Mouse (Mus musculus) stomach, embryonic 16.5 days (tissue): ENCODE results near the gene Col13a1. TPM values are rescaled to one million over a fixed set of nuclear protein-coding genes. Genes with fewer than 3 reads are reported as not detected.

Experiments
- ATAC-seq: fragments of 200-750 bp; cut with Nextera tagmentation; 2 replicates; pipeline ENCODE4 v1.8.0; 2017; ENCODE audit warnings: moderate number of reproducible peaks, moderate TSS enrichment; ENCODE audit not compliant: insufficient read depth, low FRiP score
- H3K27ac ChIP-seq: fragments of 300-500 bp; sonication (generic); 2 replicates; pipeline ENCODE4 v1.5.1; 2014; ENCODE audit warnings: low read length
- H3K27me3 ChIP-seq: fragments of 300-500 bp; sonication (generic); 2 replicates; pipeline ENCODE4 v1.6.1; 2014; ENCODE audit warnings: low read length, control low read depth, mixed read lengths; ENCODE audit not compliant: control insufficient read depth, insufficient read depth
- H3K36me3 ChIP-seq: fragments of 300-500 bp; sonication (generic); 2 replicates; pipeline ENCODE4 v1.6.1; 2014; ENCODE audit warnings: low read length; ENCODE audit not compliant: control insufficient read depth, insufficient read depth
- H3K4me1 ChIP-seq: fragments of 300-500 bp; sonication (generic); 2 replicates; pipeline ENCODE4 v1.6.1; 2014; ENCODE audit warnings: low read length, control low read depth, mixed read lengths; ENCODE audit not compliant: control insufficient read depth, insufficient read depth
- H3K4me2 ChIP-seq: fragments of 300-500 bp; sonication (generic); 2 replicates; pipeline ENCODE4 v1.6.1; 2014; ENCODE audit warnings: low read depth, low read length, mixed read lengths
- H3K4me3 ChIP-seq: fragments of 300-500 bp; sonication (generic); replicated peaks from 2 replicates; pipeline ENCODE4 v1.5.1; 2014; ENCODE audit warnings: mild to moderate bottlenecking, low read length
- H3K9ac ChIP-seq: fragments of 300-500 bp; sonication (generic); 2 replicates; pipeline ENCODE4 v1.6.1; 2014; ENCODE audit warnings: low read length
- H3K9me3 ChIP-seq: fragments of 300-500 bp; sonication (generic); replicated peaks from 2 replicates; pipeline ENCODE4 v1.6.1; 2016; ENCODE audit warnings: low read length, control low read depth; ENCODE audit not compliant: control insufficient read depth
- WGBS: fragments of 180-500 bp; shearing (Covaris S2); extraction: QIAGEN DNeasy Blood & Tissue Kit; methylation state at CpG from one replicate; pipeline ENCODE4 v1.1.7; 2014; 5-methylcytosine and 5-hydroxymethylcytosine counted together
- polyA plus RNA-seq: library from polyadenylated mRNA; unstranded; fragments of >200 nt; fragmentation: Nextera tagmentation; extraction: Ambion mirVana; gene quantifications from 2 replicates; pipeline ENCODE4 v1.2.1, GENCODE M21; 2015

The Col13a1 gene
- polyA plus RNA-seq, 1 experiment from 2014 or later, result 4.0 TPM

DNA sequence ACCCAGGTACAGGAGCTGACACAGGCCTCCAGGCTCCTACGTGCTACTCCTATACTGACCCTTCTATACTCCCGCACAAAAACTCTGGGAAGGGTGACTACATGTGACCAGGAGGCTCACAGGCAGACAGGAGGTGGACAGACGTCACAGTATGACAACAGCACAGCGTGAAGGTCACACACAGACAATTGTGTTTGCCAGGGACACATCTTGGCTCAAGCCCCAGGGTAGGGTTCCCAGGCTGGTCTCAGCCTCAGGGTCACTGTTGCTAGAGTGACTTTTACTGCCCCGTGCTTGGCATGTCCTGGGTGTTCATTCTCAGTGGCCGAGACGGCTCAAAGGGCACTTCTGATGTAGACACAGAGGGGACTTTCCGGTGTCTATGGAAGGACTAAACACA is 126.1 kb downstream of the Col13a1 start:
- H3K9me3 ChIP-seq, result no peaks in the 10 kb centered on the region
- H3K4me3 ChIP-seq, result no peak overlapping the region
- H3K4me1 ChIP-seq, result 0 out of 2 replicates have a peak, but pooled peaks cover 3% of the 10 kb centered on the region
- no peak overlapping the region for H3K27ac ChIP-seq
- no peaks in the 10 kb centered on the region for H3K27me3 ChIP-seq
- no peak for ATAC-seq
- WGBS, result 87% methylated on average over 8 of the region's 8 CpGs
- H3K36me3 ChIP-seq, result no peaks in the 10 kb centered on the region
- H3K9ac ChIP-seq, result no peak overlapping the region
- no peak overlapping the region for H3K4me2 ChIP-seq

DNA sequence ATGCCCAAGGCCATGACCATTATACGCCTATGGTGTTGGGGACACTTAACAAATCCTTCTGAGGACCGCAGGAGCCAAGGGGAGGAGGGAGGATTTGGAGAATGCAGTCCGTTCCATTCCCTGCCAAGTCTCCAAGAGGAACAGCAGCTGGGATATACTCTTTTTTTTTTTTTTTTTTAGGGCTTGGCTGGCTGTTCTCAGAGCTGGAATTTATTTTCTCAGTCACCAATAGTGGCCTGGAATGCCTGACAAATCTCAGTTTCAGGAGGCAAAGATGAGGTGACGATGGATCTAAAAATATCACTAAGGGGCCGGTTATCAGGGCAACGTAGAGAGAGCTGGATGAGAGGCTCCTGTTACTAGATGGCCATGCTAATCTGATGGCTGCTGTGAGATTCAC is 130.4 kb downstream of the Col13a1 start:
- H3K4me3 ChIP-seq, result no peak overlapping the region
- peak overlapping the region; percentile 54 for H3K27ac ChIP-seq
- 0 out of 2 replicates have a peak, but pooled peaks cover 3% of the 10 kb centered on the region for H3K4me1 ChIP-seq
- no peak overlapping the region for H3K4me2 ChIP-seq
- H3K36me3 ChIP-seq, result no peaks in the 10 kb centered on the region
- H3K27me3 ChIP-seq, result no peaks in the 10 kb centered on the region
- 52% methylated on average over 6 of the region's 6 CpGs for WGBS
- no peaks in the 10 kb centered on the region for H3K9me3 ChIP-seq
- H3K9ac ChIP-seq, result no peak overlapping the region
- ATAC-seq, result peak; percentile 38; the same call in 1 of the 2 replicates

DNA sequence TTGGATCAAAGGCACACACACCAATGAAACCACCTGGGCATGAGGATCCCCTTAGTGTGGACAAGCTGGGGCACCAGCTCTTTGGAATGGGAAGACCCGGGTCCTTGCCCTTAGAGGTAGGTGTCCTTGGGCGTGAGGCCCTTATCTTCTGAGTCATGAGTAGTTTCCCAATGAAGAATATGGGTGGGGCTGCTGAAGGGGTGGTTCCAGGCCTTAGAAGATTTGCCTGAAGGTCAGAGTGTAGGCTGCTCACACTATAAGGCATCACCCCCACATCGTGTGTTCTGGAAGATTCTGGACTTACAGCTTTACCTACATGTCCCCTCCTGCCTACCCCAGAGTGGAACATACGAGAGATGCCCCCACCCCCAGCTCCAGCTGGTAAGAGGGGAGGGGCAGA is 133.4 kb downstream of the Col13a1 start:
- no peak overlapping the region for H3K4me3 ChIP-seq
- no peaks in the 10 kb centered on the region for H3K27me3 ChIP-seq
- ATAC-seq, result no peak
- H3K9me3 ChIP-seq, result no peaks in the 10 kb centered on the region
- H3K4me1 ChIP-seq, result 0 out of 2 replicates have a peak, but pooled peaks cover 3% of the 10 kb centered on the region
- H3K36me3 ChIP-seq, result no peaks in the 10 kb centered on the region
- H3K9ac ChIP-seq, result no peak overlapping the region
- no peak overlapping the region for H3K4me2 ChIP-seq
- 68% methylated on average over 4 of the region's 4 CpGs for WGBS
- no peak overlapping the region for H3K27ac ChIP-seq

DNA sequence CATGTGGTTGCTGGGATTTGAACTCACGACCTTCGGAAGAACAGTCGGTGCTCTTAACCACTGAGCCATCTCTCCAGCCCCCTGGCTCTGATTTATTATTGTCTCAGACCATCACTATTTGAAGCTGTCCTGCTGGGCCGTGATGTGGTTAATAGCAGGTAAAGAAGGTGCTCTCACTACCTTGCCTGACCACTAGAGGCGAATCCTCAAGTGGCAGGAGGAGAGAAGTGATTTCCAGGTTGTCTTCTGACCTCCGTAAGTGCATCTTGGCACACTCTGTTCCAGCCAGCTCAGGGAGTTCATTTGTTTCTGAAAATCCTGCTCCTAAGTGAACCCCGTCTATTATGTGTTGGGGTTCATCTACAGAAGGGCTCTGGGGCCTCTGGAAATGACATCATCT is 134.4 kb downstream of the Col13a1 start:
- Histone ChIP-seq H3K4me3 (no peak overlapping the region), H3K9me3 (no peaks in the 10 kb centered on the region), H3K27ac (no peak overlapping the region), H3K9ac (no peak overlapping the region), H3K4me2 (no peak overlapping the region), H3K27me3 (no peaks in the 10 kb centered on the region), H3K36me3 (no peaks in the 10 kb centered on the region), H3K4me1 (0 out of 2 replicates have a peak, but pooled peaks cover 2% of the 10 kb centered on the region)
- WGBS, result 67% methylated on average over 7 of the region's 7 CpGs
- no peak for ATAC-seq

DNA sequence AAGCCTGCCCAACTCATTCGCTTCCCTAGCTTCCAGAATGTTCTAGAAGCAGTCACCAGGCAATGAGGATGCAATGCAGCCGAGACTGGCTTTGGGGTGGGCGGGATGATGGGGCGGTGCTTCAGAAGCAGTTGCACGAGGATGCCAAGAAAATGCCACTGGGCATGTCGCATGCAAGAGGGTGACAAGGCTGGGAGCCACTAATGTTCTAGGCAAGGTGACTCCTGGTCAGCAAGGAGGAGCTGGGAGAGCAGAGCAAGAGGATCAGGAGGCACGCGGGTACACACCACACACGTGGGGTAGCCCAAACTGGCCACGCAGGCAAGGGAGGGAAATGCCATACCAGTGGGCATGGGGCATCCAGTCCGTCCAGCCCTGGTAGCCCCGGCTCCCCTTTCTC is 136.6 kb downstream of the Col13a1 start:
- no peak overlapping the region for H3K4me2 ChIP-seq
- no peaks in the 10 kb centered on the region for H3K27me3 ChIP-seq
- no peak overlapping the region for H3K4me3 ChIP-seq
- ATAC-seq, result no peak
- H3K9ac ChIP-seq, result no peak overlapping the region
- no peaks in the 10 kb centered on the region for H3K4me1 ChIP-seq
- no peaks in the 10 kb centered on the region for H3K9me3 ChIP-seq
- no peak overlapping the region for H3K27ac ChIP-seq
- no peaks in the 10 kb centered on the region for H3K36me3 ChIP-seq
- 84% methylated on average over 12 of the region's 12 CpGs for WGBS

DNA sequence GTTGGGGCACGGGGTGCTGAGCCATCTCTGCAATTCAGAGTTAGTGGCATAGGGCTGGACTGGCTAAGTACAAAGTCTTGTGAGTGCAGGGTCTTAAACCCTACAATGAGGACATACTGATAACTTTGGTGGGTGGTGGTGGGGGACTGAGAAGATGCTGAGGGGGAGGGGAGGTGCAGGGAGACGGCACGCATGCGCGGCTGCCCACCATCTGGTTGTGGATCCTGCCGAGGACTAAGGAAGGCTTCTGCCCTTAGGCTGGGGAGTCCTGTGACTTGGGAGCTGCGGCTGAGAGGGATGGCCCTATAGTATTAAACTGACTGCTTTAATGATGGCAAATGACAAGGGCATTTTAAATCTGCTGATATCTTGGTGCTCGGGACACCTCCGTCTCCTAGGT is 139.6 kb downstream of the Col13a1 start:
- no peaks in the 10 kb centered on the region for H3K27me3 ChIP-seq
- no peak overlapping the region for H3K4me3 ChIP-seq
- H3K27ac ChIP-seq, result no peak overlapping the region
- H3K36me3 ChIP-seq, result no peaks in the 10 kb centered on the region
- no peaks in the 10 kb centered on the region for H3K4me1 ChIP-seq
- no peak overlapping the region for H3K9ac ChIP-seq
- no peak for ATAC-seq
- H3K4me2 ChIP-seq, result no peak overlapping the region
- 75% methylated on average over 9 of the region's 9 CpGs for WGBS
- H3K9me3 ChIP-seq, result no peaks in the 10 kb centered on the region

DNA sequence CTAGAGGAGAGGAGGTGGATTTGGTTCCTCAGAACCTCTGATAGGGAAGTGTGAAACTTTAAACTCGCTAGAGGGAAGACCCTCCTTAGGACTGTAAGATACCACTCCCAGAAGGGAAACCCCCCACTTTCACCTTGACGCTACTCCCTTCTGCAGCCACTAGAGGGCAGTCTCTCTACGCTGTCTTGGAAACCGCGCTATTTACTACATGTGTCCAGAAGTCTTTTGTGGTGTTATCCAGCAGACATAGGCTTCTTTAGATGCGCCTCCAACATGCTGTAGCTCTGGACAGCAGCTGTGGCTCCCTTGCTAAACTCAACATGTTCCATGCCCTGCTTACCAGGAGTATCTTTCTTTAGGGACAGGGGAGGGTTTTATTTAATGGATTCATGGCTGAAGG is 140.1 kb downstream of the Col13a1 start:
- no peak overlapping the region for H3K4me2 ChIP-seq
- WGBS, result under 1% methylated on average over 6 of the region's 6 CpGs
- H3K36me3 ChIP-seq, result no peaks in the 10 kb centered on the region
- no peaks in the 10 kb centered on the region for H3K27me3 ChIP-seq
- no peaks in the 10 kb centered on the region for H3K9me3 ChIP-seq
- no peak overlapping the region for H3K4me3 ChIP-seq
- peak; percentile 61; the same call in 1 of the 2 replicates for ATAC-seq
- H3K9ac ChIP-seq, result no peak overlapping the region
- H3K4me1 ChIP-seq, result no peaks in the 10 kb centered on the region
- no peak overlapping the region for H3K27ac ChIP-seq

DNA sequence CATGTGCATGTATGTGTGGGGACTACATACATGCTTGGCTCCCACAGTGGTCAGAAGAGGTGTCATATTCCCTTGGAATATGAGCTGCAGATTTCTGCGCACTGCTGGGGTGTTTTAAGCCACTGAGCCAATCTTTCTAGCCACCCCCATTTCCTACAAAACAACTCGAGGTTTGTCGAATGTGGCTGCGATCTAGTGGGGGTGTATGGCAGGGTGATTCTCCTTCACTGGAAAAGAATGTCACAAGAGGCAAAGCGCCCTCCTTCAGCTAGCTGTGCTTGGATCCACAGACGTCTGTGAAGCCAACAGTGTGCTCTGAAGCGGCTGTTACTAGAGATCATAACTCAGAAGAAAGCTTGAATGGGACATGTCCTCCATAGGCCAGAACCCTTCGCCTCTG is 141.6 kb downstream of the Col13a1 start:
- ATAC-seq, result no peak
- H3K36me3 ChIP-seq, result no peaks in the 10 kb centered on the region
- WGBS, result 74% methylated on average over 8 of the region's 8 CpGs
- no peaks in the 10 kb centered on the region for H3K27me3 ChIP-seq
- no peak overlapping the region for H3K4me3 ChIP-seq
- no peak overlapping the region for H3K27ac ChIP-seq
- no peak overlapping the region for H3K9ac ChIP-seq
- H3K4me1 ChIP-seq, result no peaks in the 10 kb centered on the region
- no peaks in the 10 kb centered on the region for H3K9me3 ChIP-seq
- H3K4me2 ChIP-seq, result no peak overlapping the region

DNA sequence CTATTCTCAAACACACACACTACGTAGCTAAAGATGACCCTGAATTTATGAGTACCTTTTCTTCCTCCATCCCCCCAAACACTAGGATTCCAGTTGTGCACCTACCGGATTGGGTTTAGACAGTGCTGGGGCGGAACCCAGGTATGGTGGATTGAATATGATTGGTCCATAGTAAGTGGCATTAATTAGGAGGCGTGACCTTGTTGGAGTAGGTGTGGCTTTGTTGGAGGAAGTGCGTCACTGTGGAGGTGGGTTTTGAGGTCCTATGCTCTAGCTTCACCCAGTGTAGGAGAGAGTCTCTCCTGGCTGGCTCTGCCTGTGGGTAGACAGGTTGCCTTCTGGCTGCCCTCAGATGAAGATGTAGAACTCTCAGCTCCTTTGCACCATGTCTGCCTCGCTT is 144.6 kb downstream of the Col13a1 start:
- Histone ChIP-seq H3K4me2 (no peak overlapping the region), H3K27me3 (no peaks in the 10 kb centered on the region), H3K27ac (no peak overlapping the region), H3K9me3 (no peaks in the 10 kb centered on the region), H3K36me3 (no peaks in the 10 kb centered on the region), H3K4me3 (no peak overlapping the region), H3K4me1 (no peaks in the 10 kb centered on the region), H3K9ac (no peak overlapping the region)
- no peak for ATAC-seq
- WGBS, result 98% methylated on average over 6 of the region's 6 CpGs

DNA sequence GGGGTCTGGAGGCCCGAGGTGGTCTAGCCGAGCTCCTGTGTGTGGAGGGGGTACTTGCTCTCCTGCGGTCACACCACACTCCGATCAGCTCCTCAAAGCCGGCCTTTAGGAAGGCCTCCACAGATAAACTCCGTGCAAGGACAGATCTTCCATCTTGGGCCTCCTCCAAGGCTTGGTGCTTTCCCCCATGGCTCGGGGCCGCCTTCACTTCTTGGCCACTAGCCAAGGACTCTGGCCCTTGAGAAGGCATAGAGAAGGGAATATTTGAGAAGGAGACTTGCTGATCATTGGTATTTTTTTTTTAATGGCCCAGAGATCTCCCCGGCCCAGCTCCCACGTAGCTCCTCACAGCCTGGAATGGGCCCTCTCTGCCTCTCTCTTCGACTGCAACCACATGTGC is 146.2 kb downstream of the Col13a1 start:
- H3K27me3 ChIP-seq, result no peaks in the 10 kb centered on the region
- H3K9me3 ChIP-seq, result no peaks in the 10 kb centered on the region
- WGBS, result 77% methylated on average over 11 of the region's 11 CpGs
- H3K36me3 ChIP-seq, result no peaks in the 10 kb centered on the region
- no peak overlapping the region for H3K4me3 ChIP-seq
- H3K4me1 ChIP-seq, result no peaks in the 10 kb centered on the region
- H3K4me2 ChIP-seq, result no peak overlapping the region
- no peak for ATAC-seq
- no peak overlapping the region for H3K9ac ChIP-seq
- no peak overlapping the region for H3K27ac ChIP-seq
